Mouse (Mus musculus) G1E-ER4 (cell line): ENCODE measurements around the gene Actn1. TPM values are rescaled to one million over a fixed set of nuclear protein-coding genes. Genes with fewer than 3 reads are reported as not detected.

Experiments used
- GATA1 ChIP-seq: IDR thresholded peaks from one replicate; pipeline ENCODE4 v1.8.0; 2012; ENCODE audit warnings: low read length, inconsistent platforms
- polyA plus RNA-seq: library from polyadenylated mRNA; stranded (reverse); fragments of >175 nt; gene quantifications from 2 replicates; pipeline ENCODE4 v1.2.3, GENCODE M21; 2012

Actn1 gene
- polyA plus RNA-seq, 1 experiment: 0.49 TPM

GRCm38 (mm10) chr12:80218045-80218611 lies 42.0 kb downstream of the Actn1 start:
- TF ChIP-seq GATA1: no peak

GRCm38 (mm10) chr12:80217049-80217448 lies 43.1 kb downstream of the Actn1 start:
- no peak for TF ChIP-seq GATA1

- no peak for TF ChIP-seq GATA1
These were observed 43.8 kb downstream of the Actn1 start for GRCm38 (mm10) chr12:80216258-80216881.

- TF ChIP-seq GATA1: no peak
These were observed 46.4 kb downstream of the Actn1 start for GRCm38 (mm10) chr12:80213810-80214209.

GRCm38 (mm10) chr12:80213263-80213662 lies 46.9 kb downstream of the Actn1 start:
- no peak for TF ChIP-seq GATA1

DNA sequence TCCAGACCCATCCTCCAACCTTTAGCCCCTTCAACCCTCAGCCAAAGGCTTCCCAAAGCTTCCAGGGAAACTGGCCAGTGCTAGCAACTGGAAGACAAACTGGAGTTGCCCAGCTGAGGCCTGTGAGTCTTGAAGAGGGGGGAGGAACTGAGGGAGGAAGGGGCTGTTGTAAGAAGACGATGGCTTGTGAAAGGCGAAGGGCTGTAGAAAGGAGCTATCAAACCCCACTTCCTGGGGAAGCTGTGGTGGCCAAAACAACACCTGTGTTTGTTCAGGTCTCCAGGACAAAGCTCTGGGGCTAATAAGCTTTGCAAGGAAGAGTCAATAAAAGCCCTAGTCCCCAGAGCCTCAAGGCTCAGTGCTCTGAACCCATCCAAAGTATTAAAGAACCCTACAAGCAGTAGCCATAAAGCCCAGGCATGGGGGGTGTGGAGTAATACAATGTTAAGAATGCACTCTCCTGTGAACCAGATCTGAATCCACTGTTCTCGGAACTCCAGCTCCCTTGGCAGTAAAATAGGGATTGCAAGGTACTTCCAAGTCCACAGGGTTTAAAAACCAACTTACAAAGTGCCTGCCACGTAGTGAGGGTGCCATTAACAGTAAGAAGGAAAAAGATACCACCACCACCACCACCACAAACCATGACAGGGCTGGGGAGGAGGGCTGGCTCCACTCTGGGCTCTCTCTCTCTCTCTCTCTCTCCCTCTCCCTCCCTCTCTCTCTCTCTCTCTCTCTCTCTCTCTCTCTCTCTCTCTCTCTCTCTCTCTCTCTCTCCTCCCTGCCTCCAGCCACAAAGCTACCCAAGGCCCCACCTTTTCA lies 49.2 kb downstream of the Actn1 start:
- no peak for TF ChIP-seq GATA1

DNA sequence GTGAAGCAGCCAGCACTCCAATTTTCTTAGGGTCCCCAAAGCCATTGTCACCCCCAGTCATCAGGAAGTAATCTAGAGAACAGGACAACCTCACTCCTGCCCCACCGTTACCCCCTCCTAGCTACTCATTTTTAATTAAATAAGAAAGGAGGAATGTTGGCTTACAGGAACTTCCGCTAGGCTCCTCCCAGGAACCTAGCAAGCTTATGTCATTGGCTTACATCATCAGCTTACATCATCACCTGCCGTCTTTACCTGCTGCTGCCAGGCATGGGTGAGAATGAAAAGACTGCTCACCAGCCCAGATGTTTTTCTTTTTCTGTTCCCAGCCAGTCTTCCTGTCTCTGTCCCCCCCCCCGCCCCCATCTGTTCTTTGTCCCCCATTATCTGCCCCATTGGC lies 50.3 kb downstream of the Actn1 start:
- TF ChIP-seq GATA1: no peak

GRCm38 (mm10) chr12:80208126-80208820 lies 51.9 kb downstream of the Actn1 start:
- no peak for TF ChIP-seq GATA1

DNA sequence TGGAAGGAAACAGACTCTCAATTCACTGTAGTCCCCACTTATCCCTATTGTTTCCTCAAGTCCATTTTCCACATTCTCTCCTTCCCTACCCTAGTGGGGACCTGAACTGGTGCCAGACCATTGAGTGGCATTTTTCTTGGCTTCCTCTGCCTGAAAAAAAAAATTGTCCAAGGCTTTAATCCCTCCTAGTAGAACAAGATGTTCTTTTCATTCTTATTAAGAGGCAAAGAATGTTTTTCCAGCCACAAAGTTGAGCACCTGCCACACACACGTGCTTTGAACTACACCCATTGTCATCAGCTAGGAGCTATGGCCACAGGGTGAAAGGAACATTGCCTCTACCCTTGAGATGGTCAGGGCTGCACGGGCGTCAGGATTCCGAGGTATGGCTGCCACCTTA lies 56.9 kb downstream of the Actn1 start:
- TF ChIP-seq GATA1: no peak

DNA sequence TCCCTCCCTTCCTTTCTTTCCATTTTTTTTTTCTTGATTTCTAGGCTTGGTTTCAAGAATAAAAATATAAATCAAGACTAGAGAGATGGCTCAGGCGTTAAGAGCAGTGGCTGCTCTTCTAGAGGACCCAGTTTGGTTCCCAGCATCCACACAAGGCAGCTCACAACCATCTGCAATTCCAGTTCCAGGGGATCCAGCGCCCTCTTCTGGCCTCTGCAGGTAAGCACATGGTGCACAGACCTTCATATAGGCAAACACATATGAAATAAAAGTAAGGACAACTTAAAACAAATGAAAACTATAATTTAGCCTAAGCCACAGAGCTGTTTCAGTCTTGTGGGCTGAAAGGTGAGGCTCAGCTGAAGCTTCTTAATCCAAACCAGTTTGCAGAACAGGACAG lies 60.4 kb downstream of the Actn1 start:
- no peak for TF ChIP-seq GATA1

DNA sequence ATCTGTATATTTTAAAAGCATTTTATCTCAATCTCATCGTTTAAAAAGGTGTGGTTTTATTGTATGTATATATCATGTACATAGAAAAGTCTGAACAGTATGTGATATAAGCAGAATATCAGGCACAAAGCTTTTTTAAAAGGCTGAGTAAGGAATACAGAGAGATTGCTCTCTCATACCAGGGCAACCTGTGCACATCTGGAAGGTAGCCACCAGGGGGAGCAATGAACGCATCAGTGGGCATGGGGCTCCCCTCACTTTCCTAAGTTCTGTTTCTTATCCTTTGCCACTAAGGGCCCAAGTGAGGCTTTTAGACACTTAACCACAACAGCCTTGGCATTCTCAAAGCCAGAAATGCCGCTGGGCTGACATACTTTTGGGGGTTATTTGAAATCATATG lies 61.7 kb downstream of the Actn1 start:
- no peak for TF ChIP-seq GATA1

DNA sequence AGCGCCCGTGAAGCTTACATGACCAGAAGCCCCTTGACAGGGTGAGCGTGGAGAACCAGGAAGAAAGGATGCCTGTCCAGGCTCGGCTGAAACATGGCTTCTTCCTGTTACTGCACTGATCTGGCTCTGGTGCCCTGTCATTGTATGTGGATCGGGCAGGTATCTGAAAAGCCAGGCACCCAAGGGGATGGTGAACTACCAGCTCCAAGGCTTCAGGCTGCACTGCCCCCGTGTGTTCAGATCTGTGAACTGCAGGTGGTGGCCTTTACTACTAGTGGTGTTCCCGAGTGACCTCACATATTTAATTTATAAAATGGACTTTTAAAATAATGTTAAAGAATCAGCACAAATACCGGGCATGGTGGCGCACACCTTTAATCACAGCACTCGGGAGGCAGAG lies 62.8 kb downstream of the Actn1 start:
- TF ChIP-seq GATA1: no peak

GRCm38 (mm10) chr12:80191806-80192205 lies 68.4 kb downstream of the Actn1 start:
- no peak for TF ChIP-seq GATA1

DNA sequence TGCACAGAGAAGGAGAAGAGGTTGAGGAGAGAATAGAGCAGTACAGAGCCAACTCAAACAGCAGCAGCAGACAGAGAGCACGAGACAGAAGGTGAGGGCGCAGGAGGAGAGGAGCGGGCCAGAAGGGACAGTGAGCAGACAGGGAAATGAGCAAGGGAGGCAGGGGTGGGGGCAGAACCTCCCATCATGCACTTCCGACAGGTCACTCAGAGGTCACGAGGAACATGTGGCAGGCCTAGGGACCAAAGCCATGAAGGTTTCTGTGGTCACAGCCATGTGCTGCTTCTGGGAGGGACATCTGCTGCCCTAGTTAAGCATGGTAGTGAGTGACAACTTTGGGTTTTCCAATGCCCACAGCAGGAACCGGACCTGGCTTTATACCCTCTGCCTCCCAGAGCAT lies 68.8 kb downstream of the Actn1 start:
- no peak for TF ChIP-seq GATA1

- no peak for TF ChIP-seq GATA1
These were observed 69.3 kb downstream of the Actn1 start for GRCm38 (mm10) chr12:80190915-80191314.

DNA sequence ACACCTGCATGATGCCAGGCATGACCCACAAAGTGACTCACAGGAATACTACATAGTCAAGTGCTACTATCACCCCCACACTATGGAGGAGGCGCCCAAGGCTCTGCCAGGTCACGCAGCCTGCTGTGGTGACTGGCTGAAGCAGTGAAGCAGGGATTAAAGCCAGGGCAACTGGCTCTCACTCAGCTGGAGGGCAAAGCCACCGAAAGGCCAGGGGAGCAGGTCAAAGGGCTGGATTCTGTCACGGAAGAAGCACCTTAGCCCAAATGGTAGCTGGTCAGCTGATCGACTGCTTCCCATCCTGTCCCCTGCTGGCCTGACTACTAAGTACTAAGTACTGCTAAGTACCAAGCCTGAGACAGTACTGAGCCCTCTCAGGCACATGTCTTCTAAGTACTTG lies 76.1 kb downstream of the Actn1 start:
- no peak for TF ChIP-seq GATA1
